Mouse (Mus musculus) liver, embryonic 14.5 days (tissue): Measurements from ENCODE around the gene Brca2. TPM values are rescaled to one million over a fixed set of nuclear protein-coding genes. Genes with fewer than 3 reads are reported as not detected.

Experiments used
- ATAC-seq: fragments of 200-750 bp; cut with Nextera tagmentation; 2 replicates; pipeline ENCODE4 v1.8.0; 2017; ENCODE audit warnings: moderate number of reproducible peaks, mild to moderate bottlenecking, moderate library complexity; ENCODE audit not compliant: insufficient read depth
- DNase-seq, 3 experiments: peaks; one replicate each; pipeline ENCODE4 v3.0.0-alpha.2; 2012 to 2013; ENCODE audit warnings: low read depth in 3 of 3, low spot score in 3 of 3
- H3K27ac ChIP-seq: fragments of 300-500 bp; sonication (generic); 2 replicates; pipeline ENCODE4 v1.5.1; 2014; ENCODE audit warnings: moderate library complexity, mild to moderate bottlenecking, control low read depth, inconsistent platforms
- H3K27me3 ChIP-seq: fragments of 300-500 bp; sonication (generic); 2 replicates; pipeline ENCODE4 v1.6.1; 2014; ENCODE audit warnings: mild to moderate bottlenecking, low read length, moderate library complexity; ENCODE audit not compliant: control insufficient read depth, insufficient read depth
- H3K36me3 ChIP-seq: fragments of 300-500 bp; sonication (generic); replicated peaks from 2 replicates; pipeline ENCODE4 v1.6.1; 2014; ENCODE audit warnings: low read depth; ENCODE audit not compliant: control insufficient read depth, insufficient read depth
- H3K4me1 ChIP-seq, 2 experiments: fragments of 200-500 bp in 1 of 2; fragments of 300-500 bp in 1 of 2; sonication (generic) in 1 of 2; replicated peaks; 2 replicates each; pipeline ENCODE4 v1.6.1; 2012 to 2014; ENCODE audit warnings: antibody characterized with exemption in 1 of 2, inconsistent platforms in 1 of 2, low read length in 1 of 2; ENCODE audit not compliant: control insufficient read depth in 2 of 2, insufficient read depth in 2 of 2
- H3K4me2 ChIP-seq: fragments of 300-500 bp; sonication (generic); 2 replicates; pipeline ENCODE4 v1.6.1; 2014; ENCODE audit warnings: low read depth, mild to moderate bottlenecking, control low read depth, moderate library complexity
- H3K4me3 ChIP-seq, 2 experiments: fragments of 200-500 bp in 1 of 2; fragments of 300-500 bp in 1 of 2; sonication (generic) in 1 of 2; 2 replicates each; pipeline ENCODE4 v1.5.1; 2012 to 2014; ENCODE audit warnings: low read depth in 2 of 2, low read length in 2 of 2, mild to moderate bottlenecking in 2 of 2, control low read depth in 1 of 2, inconsistent platforms in 1 of 2, moderate library complexity in 1 of 2; ENCODE audit not compliant: insufficient read depth in 1 of 2
- H3K9ac ChIP-seq: fragments of 300-500 bp; sonication (generic); replicated peaks from 2 replicates; pipeline ENCODE4 v1.6.1; 2014; ENCODE audit warnings: mild to moderate bottlenecking, control low read depth, moderate library complexity
- H3K9me3 ChIP-seq: fragments of 300-500 bp; sonication (generic); 2 replicates; pipeline ENCODE4 v1.6.1; 2016; ENCODE audit warnings: low read length, mixed read lengths; ENCODE audit not compliant: control insufficient read depth
- CTCF ChIP-seq: IDR thresholded peaks from 2 replicates; pipeline ENCODE4 v1.5.1; 2016; ENCODE audit warnings: antibody characterized with exemption, low read depth, control low read depth
- EP300 ChIP-seq: IDR thresholded peaks from 2 replicates; pipeline ENCODE4 v1.6.1; 2016; ENCODE audit warnings: antibody characterized with exemption, low read depth
- WGBS: fragments of 180-500 bp; shearing (Covaris S2); extraction: QIAGEN DNeasy Blood & Tissue Kit; methylation state at CpG from one replicate; pipeline ENCODE4 v1.1.7; 2014; ENCODE audit not compliant: insufficient replicate concordance; 5-methylcytosine and 5-hydroxymethylcytosine counted together
- polyA plus RNA-seq, 2 experiments: library from polyadenylated mRNA; depleted of rRNA in 1 of 2; stranded (reverse) in 1 of 2; unstranded in 1 of 2; fragments of >200 nt; fragmentation: Nextera tagmentation in 1 of 2; extraction: Ambion mirVana in 1 of 2; gene quantifications; 2 replicates each; pipeline versions ENCODE4 v1.2.1 to v1.2.3; 2012 to 2014

Gene Brca2
- polyA plus RNA-seq, 2 experiments = 13.0 to 17.3 TPM

DNA sequence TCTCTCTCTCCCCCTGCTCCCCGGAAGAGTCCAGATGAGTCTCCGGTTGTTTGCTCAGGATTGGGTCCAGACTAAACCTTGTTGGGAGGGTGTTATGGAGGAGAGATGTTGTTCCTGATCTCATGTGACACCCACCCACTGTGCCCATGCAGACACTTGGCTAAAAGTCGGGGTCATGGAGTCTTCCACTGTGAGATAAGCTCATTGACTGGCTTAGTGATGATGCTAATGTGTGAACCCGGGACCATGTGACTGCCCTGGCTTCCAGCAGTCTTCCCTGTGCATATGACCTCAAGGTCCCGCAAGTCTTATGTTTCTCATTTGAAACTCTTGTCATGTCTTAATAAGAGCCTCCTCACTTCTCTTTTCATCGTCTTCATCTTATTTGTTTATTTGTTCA, 58.8 kb downstream of the Brca2 start:
- ATAC-seq = no peak
- Histone ChIP-seq H3K4me2 (no peak overlapping the region), H3K9me3 (no peaks in the 10 kb centered on the region), H3K9ac (no peak overlapping the region), H3K27ac (no peak overlapping the region; the same call in 1 of the 2 replicates), H3K27me3 (no peaks in the 10 kb centered on the region), H3K4me1 (peaks cover 37 to 58% of the 10 kb centered on the region in 2 experiments), H3K4me3 (no peak overlapping the region), H3K36me3 (no peaks in the 10 kb centered on the region; the same call in 1 of the 2 replicates)
- 74% methylated on average over 6 of the region's 6 CpGs for WGBS
- DNase-seq = no peak
- TF ChIP-seq EP300 (no peak), CTCF (no peak)

DNA sequence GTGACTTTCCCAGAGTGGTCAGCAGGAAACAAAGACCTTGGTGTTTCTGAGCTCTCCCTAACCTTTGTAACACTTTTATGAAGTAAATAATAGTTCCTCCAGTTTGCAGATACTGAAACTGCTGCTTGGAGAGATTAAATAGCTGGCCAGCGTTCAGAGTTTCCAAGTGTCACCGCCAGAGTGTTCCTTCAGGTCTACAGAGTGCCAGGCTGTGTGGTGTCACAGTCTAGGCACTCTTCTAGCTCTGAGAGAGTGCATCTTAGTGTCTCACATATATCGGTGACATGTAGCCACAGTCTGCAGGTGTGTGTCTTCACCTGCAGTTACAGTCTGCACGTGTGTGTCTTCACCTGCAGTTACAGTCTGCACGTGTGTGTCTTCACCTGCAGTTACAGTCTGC, 60.8 kb downstream of the Brca2 start:
- ATAC-seq = no peak
- Histone ChIP-seq H3K4me3 (no peak overlapping the region), H3K36me3 (no peaks in the 10 kb centered on the region), H3K9me3 (no peaks in the 10 kb centered on the region), H3K4me1 (peaks cover 27 to 44% of the 10 kb centered on the region in 2 experiments), H3K9ac (no peak overlapping the region), H3K4me2 (no peak overlapping the region), H3K27me3 (no peaks in the 10 kb centered on the region), H3K27ac (no peak overlapping the region)
- no peak for TF ChIP-seq CTCF
- no peak for TF ChIP-seq EP300
- 66% methylated on average over 5 of the region's 5 CpGs for WGBS
- no peak for DNase-seq

DNA sequence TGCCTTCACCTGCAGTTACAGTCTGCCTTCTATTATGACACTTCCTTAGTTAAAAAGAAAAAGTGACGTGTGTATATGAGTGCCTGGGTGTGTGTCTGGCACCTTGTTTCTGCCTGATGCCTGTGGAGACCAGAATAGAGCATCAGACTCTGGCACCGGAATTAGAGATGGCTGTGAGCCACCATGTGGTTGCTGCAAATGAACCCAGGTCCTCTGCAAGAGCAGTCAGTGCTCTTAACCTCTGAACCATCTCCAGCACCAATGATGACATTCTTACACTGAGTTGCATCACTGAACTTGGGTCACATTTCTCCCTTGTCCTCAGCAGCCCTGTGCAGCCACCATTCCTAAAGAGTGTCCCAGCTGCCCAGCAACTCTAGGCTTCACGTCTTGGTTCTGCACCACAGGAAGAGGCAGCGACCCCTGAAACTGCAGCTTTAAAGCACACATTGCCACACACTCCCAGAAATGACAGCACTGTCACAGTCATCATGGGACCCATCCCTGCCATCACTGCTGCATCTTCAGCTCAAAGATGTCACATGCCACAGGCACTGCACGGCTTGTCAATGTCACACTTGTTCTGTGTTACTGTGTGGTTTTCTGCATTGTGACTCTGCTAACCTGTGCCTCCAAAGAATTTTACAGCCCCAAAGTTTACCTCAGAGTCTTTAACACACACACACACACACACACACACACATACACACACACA, 61.3 kb downstream of the Brca2 start:
- ATAC-seq = 0 out of 2 replicates have a peak, but pooled peaks have one; percentile 6
- Histone ChIP-seq H3K9ac (0 out of 2 replicates have a peak overlapping the region, but pooled peaks have one; percentile 3), H3K27me3 (no peaks in the 10 kb centered on the region), H3K4me3 (no peak overlapping the region), H3K4me2 (no peak overlapping the region), H3K4me1 (peaks cover 21 to 38% of the 10 kb centered on the region in 2 experiments), H3K36me3 (no peaks in the 10 kb centered on the region), H3K27ac (no peak overlapping the region), H3K9me3 (no peaks in the 10 kb centered on the region)
- DNase-seq = no peak
- no peak for TF ChIP-seq EP300
- no peak for TF ChIP-seq CTCF
- 53% methylated on average over 5 of the region's 5 CpGs for WGBS

DNA sequence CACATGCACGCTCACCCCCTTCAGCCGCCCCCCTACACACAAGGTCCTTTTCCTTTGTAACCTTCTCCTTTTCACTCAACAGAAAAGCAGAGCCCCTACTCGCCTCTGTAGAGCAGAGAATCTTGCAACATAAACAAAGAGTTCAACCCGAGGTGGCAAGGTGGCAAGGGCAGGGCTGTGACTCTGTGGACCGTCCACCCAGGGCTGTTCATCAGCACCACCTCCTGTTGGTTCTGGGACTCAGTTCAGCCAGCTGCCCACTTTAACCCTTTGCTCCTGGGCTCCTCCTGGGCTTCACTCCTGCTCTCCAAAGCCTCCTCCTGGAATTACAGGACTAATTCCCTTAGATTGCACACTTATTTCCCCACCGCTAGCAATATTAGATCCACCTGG, 61.9 kb downstream of the Brca2 start:
- Histone ChIP-seq H3K27me3 (no peaks in the 10 kb centered on the region), H3K27ac (no peak overlapping the region), H3K4me3 (no peak overlapping the region), H3K36me3 (no peaks in the 10 kb centered on the region), H3K9ac (no peak overlapping the region), H3K4me1 (peaks cover 15 to 33% of the 10 kb centered on the region in 2 experiments), H3K9me3 (no peaks in the 10 kb centered on the region), H3K4me2 (no peak overlapping the region)
- WGBS = 51% methylated on average over 6 of the region's 6 CpGs
- ATAC-seq (0 out of 2 replicates have a peak, but pooled peaks have one; percentile 18), DNase-seq (no peak)
- TF ChIP-seq EP300 = no peak
- TF ChIP-seq CTCF = peak; percentile 27; the same call in 1 of the 2 replicates

DNA sequence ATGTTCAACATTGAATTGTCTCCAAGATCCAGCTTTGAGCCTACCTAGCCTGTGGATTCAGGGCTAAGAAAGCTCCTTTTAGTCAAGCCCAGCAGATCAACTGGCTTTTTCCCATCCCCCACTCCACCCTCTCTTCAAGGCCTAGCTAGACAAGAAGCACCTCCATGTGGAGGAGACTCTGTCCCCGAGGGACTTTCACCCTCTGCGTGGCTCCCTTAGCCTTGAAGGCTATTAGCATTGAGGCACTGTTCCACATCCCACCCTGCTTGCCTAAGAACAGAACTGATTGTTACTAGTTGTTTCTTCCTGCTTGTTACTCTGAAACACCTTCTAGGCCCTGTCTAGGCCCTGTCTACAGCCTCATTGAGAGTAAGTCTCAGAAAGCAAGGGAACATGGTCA, 67.5 kb downstream of the Brca2 start:
- no peak for DNase-seq
- ATAC-seq = no peak
- H3K4me2 ChIP-seq = no peak overlapping the region
- H3K9me3 ChIP-seq = no peaks in the 10 kb centered on the region
- WGBS = 76% methylated on average over 2 of the region's 2 CpGs
- peaks cover 7 to 18% of the 10 kb centered on the region in 2 experiments for H3K4me1 ChIP-seq
- H3K4me3 ChIP-seq = no peak overlapping the region
- no peaks in the 10 kb centered on the region for H3K27me3 ChIP-seq
- H3K9ac ChIP-seq = no peak overlapping the region
- no peak for TF ChIP-seq CTCF
- no peak for TF ChIP-seq EP300
- H3K27ac ChIP-seq = no peak overlapping the region
- no peaks in the 10 kb centered on the region; the same call in 1 of the 2 replicates for H3K36me3 ChIP-seq
